28 mouse cellular contexts compared by ENCODE assay signal in genomic region chr5:104399970-104400369, GRCm38 (mm10). TPM values are rescaled to one million over a fixed set of nuclear protein-coding genes. Genes with fewer than 3 reads are reported as not detected.
DNase-seq lines count a peak whose midpoint lies in the region; ATAC-seq and TF ChIP-seq lines count a peak whose summit lies in the region.
"Had no signal": no experiment of that assay in that cellular context is flagged by ENCODE, and none has a peak within 500 bp of the region (broad histone marks: within the 10 kb centered on the region; RNA-seq: fewer than 3 reads in every experiment).

No protein-coding gene starts in this region.

- no peak for TF ChIP-seq POLR2A in embryonic fibroblast, embryonic 13.5 days (IDR thresholded peaks at IDR 0.05; ENCODE audit: low read depth, low read length)

- no peak for TF ChIP-seq CTCF in embryonic fibroblast, embryonic 13.5 days (IDR thresholded peaks at IDR 0.05; ENCODE audit: borderline replicate concordance, insufficient read depth, low read length)

- intact Hi-C loops in left cerebral cortex, postnatal 25 days (cut with DNase I): no loop called here

- H3K9ac ChIP-seq in intestine, embryonic 14.5 days (ENCODE audit: low read length): no peak overlapping the region
- H3K9ac ChIP-seq in intestine, embryonic 16.5 days (ENCODE audit: low read depth, low read length): no peak overlapping the region
- no peak overlapping the region for H3K9ac ChIP-seq in kidney, embryonic 16.5 days (replicated peaks; ENCODE audit: low read length)
- H3K9ac ChIP-seq: forebrain, embryonic 13.5 days; heart, embryonic 15.5 days; hindbrain, embryonic 15.5 days; limb, embryonic 12.5 days; liver, embryonic 15.5 days; lung, embryonic 14.5 days had no signal

- no peaks in the 10 kb centered on the region for H3K27me3 ChIP-seq in intestine, embryonic 14.5 days (replicated peaks; ENCODE audit: control insufficient read depth, insufficient read depth, low read length)
- no peaks in the 10 kb centered on the region for H3K27me3 ChIP-seq in intestine, embryonic 16.5 days (replicated peaks; ENCODE audit: control insufficient read depth, insufficient read depth, low read length)
- H3K27me3 ChIP-seq in kidney, embryonic 16.5 days (ENCODE audit: insufficient read depth, low read length): no peaks in the 10 kb centered on the region
- H3K27me3 ChIP-seq: forebrain, embryonic 13.5 days; heart, embryonic 15.5 days; hindbrain, embryonic 15.5 days; limb, embryonic 12.5 days; liver, embryonic 15.5 days had no signal

- H3K9me3 ChIP-seq in intestine, embryonic 14.5 days (ENCODE audit: control insufficient read depth, low read length): no peaks in the 10 kb centered on the region
- H3K9me3 ChIP-seq in intestine, embryonic 16.5 days (ENCODE audit: control insufficient read depth, low read length): no peaks in the 10 kb centered on the region
- no peaks in the 10 kb centered on the region; the same call in 1 of the 2 replicates for H3K9me3 ChIP-seq in kidney, embryonic 16.5 days (ENCODE audit: low read length)
- H3K9me3 ChIP-seq: forebrain, embryonic 13.5 days; heart, embryonic 10.5 days; heart, embryonic 15.5 days; hindbrain, embryonic 15.5 days; limb, embryonic 12.5 days; liver, embryonic 15.5 days had no signal

- 0 out of 2 replicates have a peak overlapping the region, but pooled peaks have one; percentile 18 for H3K4me2 ChIP-seq in intestine, embryonic 14.5 days (ENCODE audit: low read length)
- no peak overlapping the region for H3K4me2 ChIP-seq in intestine, embryonic 16.5 days (ENCODE audit: low read depth, low read length)
- no peak overlapping the region for H3K4me2 ChIP-seq in kidney, embryonic 16.5 days (replicated peaks; ENCODE audit: low read depth, low read length)
- H3K4me2 ChIP-seq: forebrain, embryonic 13.5 days; heart, embryonic 15.5 days; hindbrain, embryonic 15.5 days; limb, embryonic 12.5 days; liver, embryonic 15.5 days; lung, embryonic 14.5 days had no signal

- no peaks in the 10 kb centered on the region for H3K36me3 ChIP-seq in intestine, embryonic 14.5 days (ENCODE audit: control insufficient read depth, insufficient read depth, low read length)
- no peaks in the 10 kb centered on the region for H3K36me3 ChIP-seq in intestine, embryonic 16.5 days (ENCODE audit: control insufficient read depth, insufficient read depth, low read length)
- H3K36me3 ChIP-seq in kidney, embryonic 16.5 days (ENCODE audit: insufficient read depth, low read length): no peaks in the 10 kb centered on the region
- H3K36me3 ChIP-seq: heart, embryonic 10.5 days; heart, embryonic 15.5 days; hindbrain, embryonic 15.5 days; limb, embryonic 12.5 days; liver, embryonic 15.5 days had no signal

- H3K27ac ChIP-seq in intestine, embryonic 14.5 days (ENCODE audit: low read depth): no peak overlapping the region; the same call in 1 of the 2 replicates
- H3K27ac ChIP-seq in intestine, embryonic 16.5 days (ENCODE audit: low read length): no peak overlapping the region
- peak overlapping the region; percentile 19; the same call in 1 of the 2 replicates for H3K27ac ChIP-seq in kidney, embryonic 16.5 days (ENCODE audit: low read length)
- peak overlapping the region; percentile 87 for H3K27ac ChIP-seq in embryonic fibroblast, embryonic 13.5 days (ENCODE audit: insufficient read depth, low read length)
- H3K27ac ChIP-seq: forebrain, embryonic 13.5 days; heart, embryonic 10.5 days; heart, embryonic 15.5 days; hindbrain, embryonic 15.5 days; liver, embryonic 15.5 days had no signal

- no peak overlapping the region for H3K4me3 ChIP-seq in intestine, embryonic 14.5 days (ENCODE audit: low read depth, low read length)
- no peak overlapping the region for H3K4me3 ChIP-seq in intestine, embryonic 16.5 days (ENCODE audit: low read length)
- H3K4me3 ChIP-seq in kidney, embryonic 16.5 days (ENCODE audit: low read length): no peak overlapping the region
- H3K4me3 ChIP-seq in embryonic fibroblast, embryonic 13.5 days (ENCODE audit: insufficient read depth, low read length): no peak overlapping the region
- H3K4me3 ChIP-seq: forebrain, embryonic 13.5 days; heart, embryonic 10.5 days; heart, embryonic 15.5 days; hindbrain, embryonic 15.5 days; limb, embryonic 12.5 days; liver, embryonic 15.5 days had no signal

- DNase-seq in intestine, embryonic 14.5 days (ENCODE audit: low spot score): no peak
- DNase-seq in kidney, postnatal 10 days: no peak
- peak; percentile 67 for DNase-seq in 3T3-L1 (ENCODE audit: low read depth, low spot score)
- no peak for DNase-seq in left cerebral cortex, postnatal 25 days (ENCODE audit: low spot score in 2 of 2)
- no peak for DNase-seq in adrenal gland, postnatal 10 days
- DNase-seq: adrenal gland, adult 2 months; cerebellum, adult 2 months; cerebellum, postnatal 14 days; gastrocnemius, postnatal 14 days; heart, adult 11 months; layer of hippocampus, adult 9-11 months; lung, postnatal 14 days; midbrain, embryonic 14.5 days; right cerebral cortex, postnatal 25 days; spleen, adult 18-20 months; thymus, postnatal 4 days had no signal

- WGBS in intestine, embryonic 14.5 days: 31% methylated on average over 1 of the region's 1 CpGs
- 23% methylated on average over 1 of the region's 1 CpGs for WGBS in intestine, embryonic 16.5 days
- WGBS in kidney, embryonic 16.5 days: 21% methylated on average over 1 of the region's 1 CpGs

- no peak for ATAC-seq in intestine, embryonic 14.5 days (replicated peaks; ENCODE audit: low FRiP score, low TSS enrichment, low read depth)
- no peak for ATAC-seq in intestine, embryonic 16.5 days
- no peak for ATAC-seq in kidney, embryonic 16.5 days (ENCODE audit: low FRiP score, low TSS enrichment)
- ATAC-seq: activated CD4-positive, CD25-positive, alpha-beta regulatory T cell, adult 4 months; CD4-positive, CD25-positive, alpha-beta regulatory T cell, adult 4 months; forebrain, embryonic 13.5 days had no signal

- 0 out of 2 replicates have a peak, but pooled peaks cover 10% of the 10 kb centered on the region for H3K4me1 ChIP-seq in intestine, embryonic 14.5 days (replicated peaks; ENCODE audit: control insufficient read depth, insufficient read depth, low read length)
- peaks cover 3% of the 10 kb centered on the region; the same call in 1 of the 2 replicates for H3K4me1 ChIP-seq in intestine, embryonic 16.5 days (ENCODE audit: control insufficient read depth, insufficient read depth, low read length)
- H3K4me1 ChIP-seq in kidney, embryonic 16.5 days (ENCODE audit: insufficient read depth, low read length): peaks cover 16% of the 10 kb centered on the region
- peaks cover 13% of the 10 kb centered on the region for H3K4me1 ChIP-seq in embryonic fibroblast, embryonic 13.5 days (ENCODE audit: control insufficient read depth, insufficient read depth, low read length)
- H3K4me1 ChIP-seq: forebrain, embryonic 13.5 days; heart, embryonic 10.5 days; heart, embryonic 15.5 days; hindbrain, embryonic 15.5 days; liver, embryonic 15.5 days had no signal

RNA-seq across cellular contexts. Expression of gene Spp1, which starts 34.9 kb away (rescaled TPM):
- 2.6 and 91.2 TPM in 2 replicates for polyA plus RNA-seq in intestine, embryonic 14.5 days (2014; fragmentation: Nextera tagmentation; extraction: Ambion mirVana)
- 42.5 and 46.6 TPM in 2 replicates for polyA plus RNA-seq in intestine, embryonic 16.5 days (2015; fragmentation: Nextera tagmentation; extraction: Ambion mirVana)
- 167 and 243 TPM in 2 replicates for polyA plus RNA-seq in kidney, embryonic 16.5 days (2015; fragmentation: Nextera tagmentation; extraction: Ambion mirVana)
- polyA plus RNA-seq in embryonic fibroblast, embryonic 13.5 days (2011; ENCODE audit: insufficient read length, low read depth, missing spikeins): 2,527 and 5,389 TPM in 2 replicates
- total RNA-seq in left cerebral cortex, postnatal 25 days (2021): 10 to 100 TPM in 1 of 2 experiments, 1 to 10 TPM in 1; 9.5 to 10.7 TPM
- total RNA-seq in adrenal gland, postnatal 10 days (2021): 100 to 1,000 TPM in 1 of 2 experiments, 1 to 10 TPM in 1; 7.9 to 122 TPM

RNA-seq across cellular contexts. Expression of gene Pkd2, which starts 59.3 kb away (rescaled TPM):
- 19.6 and 21.7 TPM in 2 replicates for polyA plus RNA-seq in intestine, embryonic 14.5 days (2014; fragmentation: Nextera tagmentation; extraction: Ambion mirVana)
- polyA plus RNA-seq in intestine, embryonic 16.5 days (2015; fragmentation: Nextera tagmentation; extraction: Ambion mirVana): 6.4 and 6.6 TPM in 2 replicates
- 15.2 and 17.4 TPM in 2 replicates for polyA plus RNA-seq in kidney, embryonic 16.5 days (2015; fragmentation: Nextera tagmentation; extraction: Ambion mirVana)
- polyA plus RNA-seq in embryonic fibroblast, embryonic 13.5 days (2011; ENCODE audit: insufficient read length, low read depth, missing spikeins): 108 and 119 TPM in 2 replicates
- total RNA-seq in left cerebral cortex, postnatal 25 days (2021): 10 to 100 TPM; 22.4 to 24.8 TPM
- 10 to 100 TPM; 31.4 to 37.3 TPM for total RNA-seq in adrenal gland, postnatal 10 days (2021)

Comparison
In these comparisons a context has a peak if more than half of its experiments do, and no peak if none do; other contexts are left out.
1. H3K27ac ChIP-seq: peak in kidney, embryonic 16.5 days (single experiment) and embryonic fibroblast, embryonic 13.5 days (single experiment); none in intestine, embryonic 14.5 days (single experiment) and intestine, embryonic 16.5 days (single experiment).
2. RNA of gene Spp1, which starts 34.9 kb away (polyA plus RNA-seq): 2,527 to 5,389 TPM in embryonic fibroblast, embryonic 13.5 days; 167 to 243 TPM in kidney, embryonic 16.5 days, 2.6 to 91.2 TPM in intestine, embryonic 14.5 days and 42.5 to 46.6 TPM in intestine, embryonic 16.5 days; every median in the first group is over 10 times any median in the second.